Mouse (Mus musculus) stomach, postnatal 0 days (tissue): ENCODE data around the gene Usf2.
"Not testable (repeated sequence)": the region's sequence is repeated elsewhere in the genome, so short reads cannot be mapped to it uniquely, and the experiment has no call there.

Experiments
- CTCF ChIP-seq: IDR thresholded peaks from 2 replicates; pipeline ENCODE4 v1.5.1; 2016; ENCODE audit warnings: antibody characterized with exemption, low read depth, mild to moderate bottlenecking, moderate library complexity
- EP300 ChIP-seq: optimal IDR thresholded peaks from 2 replicates; pipeline ENCODE3; 2016; ENCODE audit warnings: antibody characterized with exemption

- TF ChIP-seq EP300, CTCF: not testable (repeated sequence)
These were observed 21.0 kb downstream of the Usf2 start for GRCm38 (mm10) chr7:30935422-30936099.
